Mouse (Mus musculus): Measurements from ENCODE around the gene Ccdc136. TPM values are rescaled to one million over a fixed set of nuclear protein-coding genes. Genes with fewer than 3 reads are reported as not detected.
"Not testable (repeated sequence)": the region's sequence is repeated elsewhere in the genome, so short reads cannot be mapped to it uniquely, and the experiment has no call there.

The Ccdc136 gene
- total and polyA plus RNA-seq, 2 experiments from 2014 or later = 14.3 to 14.9 TPM

GRCm38 (mm10) chr6:29388052-29388518, 8.0 kb upstream of the Ccdc136 start, which contains the start of gene Opn1sw:
TSS of gene Opn1sw (minus strand) at chr6:29388468.
- Histone ChIP-seq H3K36me3 (replicated peaks; ENCODE audit: control insufficient read depth, insufficient read depth, low read length) (no peaks in the 10 kb centered on the region), H3K4me2 (ENCODE audit: low read depth, low read length) (peak within 1 kb of the TSS; percentile 41), H3K9me3 (replicated peaks; ENCODE audit: control insufficient read depth, low read length) (no peaks in the 10 kb centered on the region), H3K4me1 (ENCODE audit: control insufficient read depth, insufficient read depth) (peaks cover 15% of the 10 kb centered on the region), H3K27me3 (ENCODE audit: control insufficient read depth, insufficient read depth, low read length) (no peaks in the 10 kb centered on the region), H3K27ac (ENCODE audit: low read depth) (peak within 1 kb of the TSS; percentile 4; the same call in 1 of the 2 replicates), H3K4me3 (ENCODE audit: low read depth, low read length) (peak within 1 kb of the TSS; percentile 25), H3K9ac (replicated peaks; ENCODE audit: low read depth, low read length) (no peak within 1 kb of the TSS; the same call in 1 of the 2 replicates)
- ATAC-seq (ENCODE audit: insufficient read depth, low read depth) (peak; percentile 70), DNase-seq (ENCODE audit: low spot score) (peak; percentile 43)
- whole genome bisulfite sequencing = 5% methylated on average over 12 of the region's 12 CpGs
- TF ChIP-seq CTCF (IDR thresholded peaks at IDR 0.05; ENCODE audit: low read depth) (no peak), EP300 (IDR thresholded peaks at IDR 0.05; ENCODE audit: low read depth) (no peak)

GRCm38 (mm10) chr6:29388606-29389080, 7.5 kb upstream of the Ccdc136 start:
- Histone ChIP-seq H3K27me3 (ENCODE audit: control insufficient read depth, insufficient read depth, low read length) (0 out of 2 replicates have a peak, but pooled peaks cover 3% of the 10 kb centered on the region), H3K27ac (ENCODE audit: low read depth) (peak overlapping the region; percentile 4; the same call in 1 of the 2 replicates), H3K9ac (replicated peaks; ENCODE audit: low read depth, low read length) (no peak overlapping the region), H3K4me2 (ENCODE audit: low read depth, low read length) (peak overlapping the region; percentile 41), H3K36me3 (replicated peaks; ENCODE audit: control insufficient read depth, insufficient read depth, low read length) (no peaks in the 10 kb centered on the region), H3K9me3 (replicated peaks; ENCODE audit: control insufficient read depth, low read length) (no peaks in the 10 kb centered on the region), H3K4me3 (ENCODE audit: low read depth, low read length) (peak overlapping the region; percentile 25), H3K4me1 (ENCODE audit: control insufficient read depth, insufficient read depth) (peaks cover 15% of the 10 kb centered on the region)
- DNase-seq (ENCODE audit: low spot score) (peak; percentile 87), ATAC-seq (ENCODE audit: insufficient read depth, low read depth) (peak; percentile 94)
- TF ChIP-seq CTCF (IDR thresholded peaks at IDR 0.05; ENCODE audit: low read depth) = no peak
- no peak for TF ChIP-seq EP300 (IDR thresholded peaks at IDR 0.05; ENCODE audit: low read depth)
- WGBS = 2% methylated on average over 11 of the region's 11 CpGs

- H3K27me3 ChIP-seq (ENCODE audit: control insufficient read depth, insufficient read depth, low read length) = 0 out of 2 replicates have a peak, but pooled peaks cover 8% of the 10 kb centered on the region
- no peak for TF ChIP-seq CTCF (IDR thresholded peaks at IDR 0.05; ENCODE audit: low read depth)
- TF ChIP-seq EP300 (IDR thresholded peaks at IDR 0.05; ENCODE audit: low read depth) = no peak
- no peak overlapping the region for H3K4me2 ChIP-seq (ENCODE audit: low read depth, low read length)
- H3K4me3 ChIP-seq (ENCODE audit: low read depth, low read length) = no peak overlapping the region
- ATAC-seq (ENCODE audit: insufficient read depth, low read depth) (no peak), DNase-seq (ENCODE audit: low spot score) (no peak)
- H3K9ac ChIP-seq (replicated peaks; ENCODE audit: low read depth, low read length) = no peak overlapping the region
- H3K4me1 ChIP-seq (ENCODE audit: control insufficient read depth, insufficient read depth) = peaks cover 11% of the 10 kb centered on the region
- H3K27ac ChIP-seq (ENCODE audit: low read depth) = no peak overlapping the region
- 48% methylated on average over 9 of the region's 9 CpGs for WGBS
- H3K36me3 ChIP-seq (replicated peaks; ENCODE audit: control insufficient read depth, insufficient read depth, low read length) = no peaks in the 10 kb centered on the region
- H3K9me3 ChIP-seq (replicated peaks; ENCODE audit: control insufficient read depth, low read length) = no peaks in the 10 kb centered on the region
Measured at GRCm38 (mm10) chr6:29389425-29389824, 6.7 kb upstream of the Ccdc136 start.

GRCm38 (mm10) chr6:29390500-29390899, 5.6 kb upstream of the Ccdc136 start:
- peaks cover 11% of the 10 kb centered on the region for H3K4me1 ChIP-seq (ENCODE audit: control insufficient read depth, insufficient read depth)
- 85% methylated on average over 1 of the region's 1 CpGs for WGBS
- not testable (repeated sequence) for H3K27ac ChIP-seq (ENCODE audit: low read depth); H3K4me2 ChIP-seq (ENCODE audit: low read depth, low read length); H3K36me3 ChIP-seq (replicated peaks; ENCODE audit: control insufficient read depth, insufficient read depth, low read length); H3K4me3 ChIP-seq (ENCODE audit: low read depth, low read length); H3K27me3 ChIP-seq (ENCODE audit: control insufficient read depth, insufficient read depth, low read length); DNase-seq (ENCODE audit: low spot score); ATAC-seq (ENCODE audit: insufficient read depth, low read depth); H3K9ac ChIP-seq (replicated peaks; ENCODE audit: low read depth, low read length); H3K9me3 ChIP-seq (replicated peaks; ENCODE audit: control insufficient read depth, low read length)

- H3K9me3 ChIP-seq (replicated peaks; ENCODE audit: control insufficient read depth, low read length); H3K9ac ChIP-seq (replicated peaks; ENCODE audit: low read depth, low read length); H3K36me3 ChIP-seq (replicated peaks; ENCODE audit: control insufficient read depth, insufficient read depth, low read length); DNase-seq (ENCODE audit: low spot score); H3K4me2 ChIP-seq (ENCODE audit: low read depth, low read length); H3K27me3 ChIP-seq (ENCODE audit: control insufficient read depth, insufficient read depth, low read length); H3K4me3 ChIP-seq (ENCODE audit: low read depth, low read length); H3K27ac ChIP-seq (ENCODE audit: low read depth); ATAC-seq (ENCODE audit: insufficient read depth, low read depth): not testable (repeated sequence)
- H3K4me1 ChIP-seq (ENCODE audit: control insufficient read depth, insufficient read depth) = peaks cover 15% of the 10 kb centered on the region
- WGBS = 79% methylated on average over 8 of the region's 8 CpGs
Measured at GRCm38 (mm10) chr6:29391241-29391640, 4.9 kb upstream of the Ccdc136 start.

GRCm38 (mm10) chr6:29391802-29392201, 4.3 kb upstream of the Ccdc136 start:
- Histone ChIP-seq H3K4me3 (ENCODE audit: low read depth, low read length) (no peak overlapping the region), H3K4me2 (ENCODE audit: low read depth, low read length) (no peak overlapping the region), H3K4me1 (ENCODE audit: control insufficient read depth, insufficient read depth) (peaks cover 15% of the 10 kb centered on the region), H3K9me3 (replicated peaks; ENCODE audit: control insufficient read depth, low read length) (no peaks in the 10 kb centered on the region), H3K27me3 (ENCODE audit: control insufficient read depth, insufficient read depth, low read length) (0 out of 2 replicates have a peak, but pooled peaks cover 8% of the 10 kb centered on the region), H3K9ac (replicated peaks; ENCODE audit: low read depth, low read length) (no peak overlapping the region), H3K36me3 (replicated peaks; ENCODE audit: control insufficient read depth, insufficient read depth, low read length) (no peaks in the 10 kb centered on the region), H3K27ac (ENCODE audit: low read depth) (no peak overlapping the region)
- ATAC-seq (ENCODE audit: insufficient read depth, low read depth) (no peak), DNase-seq (ENCODE audit: low spot score) (no peak)
- TF ChIP-seq CTCF (IDR thresholded peaks at IDR 0.05; ENCODE audit: low read depth) (peak; percentile 42), EP300 (IDR thresholded peaks at IDR 0.05; ENCODE audit: low read depth) (no peak)
- 60% methylated on average over 4 of the region's 4 CpGs for WGBS
